Mouse (Mus musculus) hindbrain, embryonic 11.5 days (tissue): ENCODE data around the gene Rfwd3. TPM values are rescaled to one million over a fixed set of nuclear protein-coding genes. Genes with fewer than 3 reads are reported as not detected.
"Not testable (repeated sequence)": the region's sequence is repeated elsewhere in the genome, so short reads cannot be mapped to it uniquely, and the experiment has no call there.

ENCODE experiments used
- ATAC-seq: fragments of 200-750 bp; cut with Nextera tagmentation; 2 replicates; pipeline ENCODE4 v1.8.0; 2017; ENCODE audit warnings: mild to moderate bottlenecking, moderate TSS enrichment, moderate library complexity; ENCODE audit not compliant: low FRiP score
- DNase-seq: peaks from one replicate; pipeline ENCODE4 v3.0.0-alpha.2; 2015; ENCODE audit warnings: low spot score
- H3K27ac ChIP-seq: fragments of 300-500 bp; sonication (generic); 2 replicates; pipeline ENCODE4 v1.5.1; 2014; ENCODE audit warnings: mild to moderate bottlenecking, low read depth, low read length
- H3K27me3 ChIP-seq: fragments of 300-500 bp; sonication (generic); 2 replicates; pipeline ENCODE4 v1.6.1; 2014; ENCODE audit warnings: mild to moderate bottlenecking, low read length, moderate library complexity, mixed read lengths; ENCODE audit not compliant: control insufficient read depth, insufficient read depth
- H3K36me3 ChIP-seq: fragments of 300-500 bp; sonication (generic); 2 replicates; pipeline ENCODE4 v1.6.1; 2014; ENCODE audit warnings: mild to moderate bottlenecking, low read length, moderate library complexity, mixed read lengths; ENCODE audit not compliant: control insufficient read depth, insufficient read depth
- H3K4me1 ChIP-seq: fragments of 300-500 bp; sonication (generic); replicated peaks from 2 replicates; pipeline ENCODE4 v1.6.1; 2014; ENCODE audit warnings: low read length, mixed read lengths; ENCODE audit not compliant: control insufficient read depth, insufficient read depth
- H3K4me2 ChIP-seq: fragments of 300-500 bp; sonication (generic); replicated peaks from 2 replicates; pipeline ENCODE4 v1.6.1; 2014; ENCODE audit warnings: mild to moderate bottlenecking, low read depth, low read length
- H3K4me3 ChIP-seq: fragments of 300-500 bp; sonication (generic); 2 replicates; pipeline ENCODE4 v1.5.1; 2014; ENCODE audit warnings: low read depth, low read length
- H3K9ac ChIP-seq: fragments of 300-500 bp; sonication (generic); 2 replicates; pipeline ENCODE4 v1.6.1; 2014; ENCODE audit warnings: low read depth, low read length
- H3K9me3 ChIP-seq: fragments of 300-500 bp; sonication (generic); 2 replicates; pipeline ENCODE4 v1.6.1; 2016; ENCODE audit warnings: low read length; ENCODE audit not compliant: control insufficient read depth
- WGBS: fragments of 180-500 bp; shearing (Covaris S2); extraction: QIAGEN DNeasy Blood & Tissue Kit; methylation state at CpG from one replicate; pipeline ENCODE4 v1.1.7; 2014; 5-methylcytosine and 5-hydroxymethylcytosine counted together
- polyA plus RNA-seq: library from polyadenylated mRNA; unstranded; fragments of >200 nt; fragmentation: Nextera tagmentation; extraction: Ambion mirVana; gene quantifications from 2 replicates; pipeline ENCODE4 v1.2.1, GENCODE M21; 2014

The Rfwd3 gene
- polyA plus RNA-seq, 1 experiment from 2014 or later: 64.5 TPM

GRCm38 (mm10) chr8:111299363-111299820 is 630 bp downstream of the Rfwd3 start:
- H3K4me2 ChIP-seq: peak overlapping the region; percentile 63
- DNase-seq (peak; percentile 69), ATAC-seq (peak; percentile 3; the same call in 1 of the 2 replicates)
- H3K27me3 ChIP-seq: no peaks in the 10 kb centered on the region
- no peaks in the 10 kb centered on the region for H3K9me3 ChIP-seq
- WGBS: under 1% methylated on average over 28 of the region's 28 CpGs
- H3K36me3 ChIP-seq: peaks cover 6% of the 10 kb centered on the region
- peaks cover 3% of the 10 kb centered on the region; the same call in 1 of the 2 replicates for H3K4me1 ChIP-seq
- H3K4me3 ChIP-seq: peak overlapping the region; percentile 94
- H3K27ac ChIP-seq: peak overlapping the region; percentile 84
- peak overlapping the region; percentile 93 for H3K9ac ChIP-seq

DNA sequence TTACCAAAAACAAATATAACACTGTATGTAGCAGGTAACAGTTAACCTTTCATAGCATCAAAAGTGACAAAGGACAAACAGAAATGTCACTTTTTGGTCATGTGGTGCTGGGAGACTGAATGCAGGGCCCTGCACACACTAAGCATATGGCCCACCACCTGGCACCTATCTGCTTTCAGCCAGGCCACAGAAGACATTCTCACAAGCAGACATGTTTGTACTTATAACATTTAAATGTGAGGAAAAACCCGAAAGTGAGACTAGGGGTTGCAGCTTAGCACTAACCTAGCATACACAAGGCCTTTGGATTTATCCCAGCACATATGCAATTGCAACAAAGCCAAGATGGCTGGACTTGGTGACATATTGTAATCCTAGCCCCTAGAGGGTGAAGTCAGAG is 2.0 kb downstream of the Rfwd3 start:
- 94% methylated on average over 1 of the region's 1 CpGs for whole genome bisulfite sequencing
- ATAC-seq (no peak), DNase-seq (no peak)
- Histone ChIP-seq H3K9ac (no peak overlapping the region), H3K4me1 (peaks cover 3% of the 10 kb centered on the region; the same call in 1 of the 2 replicates), H3K4me2 (no peak overlapping the region), H3K4me3 (no peak overlapping the region), H3K27ac (no peak overlapping the region), H3K36me3 (peaks cover 6% of the 10 kb centered on the region), H3K9me3 (no peaks in the 10 kb centered on the region), H3K27me3 (no peaks in the 10 kb centered on the region)

DNA sequence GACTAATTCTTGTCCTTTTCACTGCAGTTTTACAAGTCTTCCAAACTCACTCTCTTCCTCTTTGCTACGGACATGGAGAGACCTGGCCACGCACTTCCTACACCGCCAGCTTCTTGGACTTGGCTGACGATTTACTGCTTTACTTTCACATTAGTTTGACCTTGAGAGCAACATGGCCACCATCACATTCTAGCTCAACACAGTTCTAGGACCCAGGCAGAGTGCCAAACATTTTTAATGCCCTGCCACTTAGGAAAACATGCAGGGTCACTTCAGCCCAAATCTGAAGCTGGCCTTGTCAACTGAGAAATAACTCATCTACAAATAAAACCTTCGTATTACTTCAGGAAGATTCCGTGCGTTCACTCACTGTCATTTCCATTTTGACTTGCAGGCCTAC is 8.3 kb downstream of the Rfwd3 start:
- no peak overlapping the region for H3K9ac ChIP-seq
- ATAC-seq (no peak), DNase-seq (no peak)
- no peak overlapping the region for H3K4me2 ChIP-seq
- 97% methylated on average over 7 of the region's 7 CpGs for whole genome bisulfite sequencing
- H3K9me3 ChIP-seq: no peaks in the 10 kb centered on the region
- no peak overlapping the region for H3K4me3 ChIP-seq
- H3K27me3 ChIP-seq: no peaks in the 10 kb centered on the region
- no peak overlapping the region for H3K27ac ChIP-seq
- no peaks in the 10 kb centered on the region for H3K4me1 ChIP-seq
- H3K36me3 ChIP-seq: peaks cover 10% of the 10 kb centered on the region

- 98% methylated on average over 7 of the region's 7 CpGs for WGBS
- H3K27me3 ChIP-seq: no peaks in the 10 kb centered on the region
- no peak overlapping the region for H3K27ac ChIP-seq
- H3K9me3 ChIP-seq: no peaks in the 10 kb centered on the region
- DNase-seq: no peak
- no peak overlapping the region for H3K4me2 ChIP-seq
- H3K36me3 ChIP-seq: peaks cover 10% of the 10 kb centered on the region; the same call in 1 of the 2 replicates
- ATAC-seq: no peak
- H3K4me1 ChIP-seq: no peaks in the 10 kb centered on the region
- H3K9ac ChIP-seq: no peak overlapping the region
- H3K4me3 ChIP-seq: no peak overlapping the region
These were observed 9.4 kb downstream of the Rfwd3 start for GRCm38 (mm10) chr8:111290586-111290985.

GRCm38 (mm10) chr8:111285603-111286002 is 14.4 kb downstream of the Rfwd3 start:
- DNase-seq (no peak), ATAC-seq (no peak)
- Histone ChIP-seq H3K27me3 (no peaks in the 10 kb centered on the region), H3K9ac (no peak overlapping the region), H3K4me1 (no peaks in the 10 kb centered on the region), H3K4me3 (no peak overlapping the region), H3K27ac (no peak overlapping the region), H3K9me3 (no peaks in the 10 kb centered on the region), H3K36me3 (peaks cover 12% of the 10 kb centered on the region; the same call in 1 of the 2 replicates), H3K4me2 (no peak overlapping the region)
- WGBS: 93% methylated on average over 4 of the region's 4 CpGs

- Histone ChIP-seq H3K9me3 (no peaks in the 10 kb centered on the region), H3K9ac (no peak overlapping the region), H3K27me3 (no peaks in the 10 kb centered on the region), H3K27ac (no peak overlapping the region), H3K36me3 (peaks cover 15% of the 10 kb centered on the region; the same call in 1 of the 2 replicates), H3K4me2 (no peak overlapping the region), H3K4me1 (no peaks in the 10 kb centered on the region), H3K4me3 (no peak overlapping the region)
- WGBS: 96% methylated on average over 3 of the region's 3 CpGs
- ATAC-seq (no peak), DNase-seq (no peak)
These were observed 17.9 kb downstream of the Rfwd3 start for GRCm38 (mm10) chr8:111282093-111282492.

GRCm38 (mm10) chr8:111268277-111268676 is 31.7 kb downstream of the Rfwd3 start:
- 68% methylated on average over 2 of the region's 2 CpGs for WGBS
- H3K4me3 ChIP-seq: no peak overlapping the region
- H3K27ac ChIP-seq: no peak overlapping the region
- ATAC-seq: no peak
- H3K9me3 ChIP-seq: no peaks in the 10 kb centered on the region
- no peak for DNase-seq
- H3K9ac ChIP-seq: no peak overlapping the region
- no peak overlapping the region for H3K4me2 ChIP-seq
- no peaks in the 10 kb centered on the region for H3K36me3 ChIP-seq
- no peaks in the 10 kb centered on the region for H3K27me3 ChIP-seq
- no peaks in the 10 kb centered on the region for H3K4me1 ChIP-seq

DNA sequence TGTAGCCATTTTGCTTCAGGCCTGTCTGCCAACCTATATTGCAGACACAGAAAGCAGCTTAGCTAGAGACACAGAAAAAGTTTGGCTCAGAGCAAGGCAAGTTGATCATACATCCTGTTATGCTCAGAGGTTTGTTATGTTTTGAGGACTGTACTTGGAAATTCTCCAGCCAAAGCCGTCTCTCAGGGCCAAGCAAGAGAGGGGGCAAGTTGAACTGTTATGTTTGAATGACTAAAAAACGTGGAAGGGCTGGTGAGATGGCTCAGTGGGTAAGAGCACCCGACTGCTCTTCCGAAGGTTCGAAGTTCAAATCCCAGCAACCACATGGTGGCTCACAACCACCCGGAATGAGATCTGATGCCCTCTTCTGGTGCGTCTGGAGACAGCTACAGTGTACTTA is 33.9 kb downstream of the Rfwd3 start:
- not testable (repeated sequence) for ATAC-seq, H3K4me1 ChIP-seq, H3K27me3 ChIP-seq, H3K36me3 ChIP-seq, DNase-seq, H3K9me3 ChIP-seq, H3K4me3 ChIP-seq, H3K4me2 ChIP-seq, H3K9ac ChIP-seq, H3K27ac ChIP-seq
- WGBS: 80% methylated on average over 7 of the region's 7 CpGs

DNA sequence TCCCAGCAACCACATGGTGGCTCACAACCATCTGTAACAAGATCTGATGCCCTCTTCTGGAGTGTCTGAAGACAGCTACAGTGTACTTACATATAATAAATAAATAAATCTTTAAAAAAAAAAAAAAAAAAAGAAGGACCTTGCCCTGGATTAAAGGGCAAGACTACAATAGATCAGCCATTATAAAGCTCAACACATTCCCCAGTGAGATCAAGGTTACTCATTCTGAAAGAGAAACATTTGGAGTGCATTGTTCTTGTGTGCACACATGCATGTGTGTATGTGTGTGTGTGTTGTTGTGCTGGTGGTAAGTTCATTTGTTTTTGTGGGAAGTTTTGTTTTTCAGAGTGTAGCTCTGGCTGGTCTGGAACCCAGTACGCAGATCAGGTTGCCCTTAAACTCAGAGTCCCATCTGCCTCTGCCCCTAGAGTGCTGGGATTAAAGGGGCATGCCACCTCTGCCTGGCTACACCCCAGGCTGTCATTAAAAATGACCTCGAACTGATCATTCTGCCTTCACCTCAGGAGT is 35.3 kb downstream of the Rfwd3 start:
- no peak overlapping the region for H3K27ac ChIP-seq
- 73% methylated on average over 2 of the region's 2 CpGs for WGBS
- H3K4me2 ChIP-seq: no peak overlapping the region
- H3K36me3 ChIP-seq: no peaks in the 10 kb centered on the region
- no peak for ATAC-seq
- H3K27me3 ChIP-seq: no peaks in the 10 kb centered on the region
- H3K9me3 ChIP-seq: no peaks in the 10 kb centered on the region
- no peak overlapping the region for H3K9ac ChIP-seq
- H3K4me1 ChIP-seq: no peaks in the 10 kb centered on the region
- H3K4me3 ChIP-seq: no peak overlapping the region
- no peak for DNase-seq
